Mouse (Mus musculus): ENCODE data around the gene Kif26b.

Gene Kif26b

DNA sequence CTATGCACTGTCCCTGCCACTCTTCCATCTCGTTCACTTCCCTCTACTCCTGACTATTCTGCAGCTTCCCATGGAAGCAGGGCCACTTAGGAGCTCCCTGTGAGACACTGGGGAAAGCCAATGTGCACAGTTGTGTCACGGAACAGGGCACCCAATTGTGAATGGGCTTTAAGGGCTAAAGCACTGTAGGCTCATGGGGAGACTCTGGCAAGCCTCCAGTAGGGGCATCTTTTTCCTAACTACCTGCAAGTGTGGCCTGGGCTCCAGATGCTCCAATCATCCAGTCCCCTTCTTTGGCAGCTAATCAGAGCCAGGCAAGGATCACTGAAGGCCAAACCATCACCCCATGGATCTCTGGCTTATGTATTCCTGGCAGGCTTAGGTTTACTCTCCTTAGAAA is 191.9 kb downstream of the Kif26b start:
- CTCF ChIA-PET: no interaction called here

DNA sequence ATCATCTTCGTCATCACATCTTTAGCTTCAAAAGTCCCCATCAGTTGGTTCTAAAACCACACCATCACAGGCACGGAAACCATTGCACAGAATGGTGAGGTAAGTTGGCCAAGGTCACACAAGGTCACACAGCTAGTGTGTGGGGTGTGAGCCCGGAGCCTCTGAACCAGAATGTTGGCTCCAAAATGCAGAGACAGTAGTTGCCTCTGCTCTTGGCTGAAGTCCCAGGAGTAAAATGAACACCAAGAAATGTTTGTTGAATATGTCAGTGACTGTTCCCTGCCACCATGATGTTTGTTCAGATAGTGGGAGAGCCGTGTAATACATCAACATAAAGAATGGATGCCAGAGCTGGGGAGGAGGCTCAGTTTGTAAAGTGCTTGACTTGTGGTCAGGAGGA is 193.9 kb downstream of the Kif26b start:
- CTCF ChIA-PET: no interaction called here

DNA sequence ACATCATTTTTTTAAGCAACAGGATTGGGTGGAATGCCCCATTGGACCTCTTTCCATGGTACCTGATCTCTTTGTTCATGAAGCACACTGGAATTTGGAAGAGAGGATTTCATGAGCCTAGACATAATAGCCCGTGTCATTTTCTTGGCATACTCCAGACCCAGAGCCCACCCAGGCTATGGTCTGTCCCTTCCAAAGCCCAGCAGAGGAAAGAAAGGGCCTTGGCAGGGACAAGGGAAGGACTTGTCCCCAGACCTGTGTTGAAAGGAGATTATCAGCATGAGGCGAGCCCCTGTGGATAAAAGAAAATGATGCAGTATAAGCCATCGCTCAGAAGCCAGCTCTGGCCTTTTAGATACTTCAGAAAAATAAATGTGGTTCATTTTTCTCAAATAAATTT is 196.6 kb downstream of the Kif26b start:
- CTCF ChIA-PET: no interaction called here

DNA sequence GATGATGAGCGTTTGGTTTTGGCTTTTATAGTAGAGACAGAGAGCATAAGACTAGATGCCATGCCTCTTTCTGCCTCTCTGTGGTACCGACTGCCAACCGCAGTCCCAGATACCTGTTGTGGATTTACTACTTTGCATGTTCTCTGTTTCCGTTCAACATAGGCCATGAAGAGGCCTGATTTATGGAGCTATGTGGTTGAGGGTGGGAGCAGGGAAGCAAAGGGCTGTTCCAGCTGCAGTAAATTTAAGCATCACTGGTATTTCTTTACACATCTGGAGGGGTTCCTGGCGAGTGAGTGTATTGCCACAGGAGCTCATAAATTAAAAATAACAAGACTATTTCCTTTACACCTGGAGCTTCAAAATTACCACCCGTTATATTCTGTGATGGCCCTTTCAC is 199.3 kb downstream of the Kif26b start:
- CTCF ChIA-PET: interaction anchor here (0.6 kb wide), 1 partner anchor 12 kb away, joined by 5 read pairs; no protein-coding TSS in a partner anchor

DNA sequence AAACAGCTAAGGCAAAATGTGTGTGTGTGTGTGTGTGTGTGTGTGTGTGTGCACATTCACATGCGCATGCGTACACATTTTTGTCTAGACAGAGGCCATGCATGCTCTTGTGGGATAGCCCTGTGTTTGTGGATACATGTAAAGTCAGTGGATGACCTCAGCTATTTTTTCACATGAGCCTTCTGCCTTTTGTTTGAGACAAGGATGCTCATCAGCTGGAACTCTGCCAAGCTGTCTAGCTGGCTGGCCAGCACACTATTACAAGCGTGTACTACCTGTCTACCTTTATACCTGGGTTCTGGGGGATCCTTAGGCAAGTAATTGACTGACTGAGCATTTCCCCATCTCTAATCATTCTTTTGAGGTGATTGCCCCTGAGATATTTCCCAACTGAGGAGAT is 201.3 kb downstream of the Kif26b start:
- CTCF ChIA-PET: interaction anchor here (0.6 kb wide), 1 partner anchor 11 kb away, joined by 4 read pairs; no protein-coding TSS in a partner anchor

DNA sequence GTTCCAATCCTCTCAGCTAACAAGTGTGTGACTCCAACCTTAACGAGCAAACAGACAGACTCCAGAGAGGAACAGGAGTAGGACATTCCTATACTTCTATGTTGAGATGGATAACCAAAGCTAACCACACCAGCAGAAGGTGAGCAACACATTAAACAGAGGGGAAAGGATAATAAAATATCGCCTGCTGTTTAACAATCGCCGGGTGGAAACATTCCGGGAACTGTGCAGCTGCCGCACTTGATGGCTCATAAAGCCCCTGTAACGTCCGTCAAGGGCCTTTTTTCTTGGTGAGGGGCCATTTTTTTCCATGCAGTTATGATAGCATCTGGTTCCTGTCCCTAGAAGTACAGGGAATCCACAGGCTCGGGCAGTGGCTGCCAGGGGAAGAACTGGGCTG is 204.1 kb downstream of the Kif26b start:
- CTCF ChIA-PET: no interaction called here

DNA sequence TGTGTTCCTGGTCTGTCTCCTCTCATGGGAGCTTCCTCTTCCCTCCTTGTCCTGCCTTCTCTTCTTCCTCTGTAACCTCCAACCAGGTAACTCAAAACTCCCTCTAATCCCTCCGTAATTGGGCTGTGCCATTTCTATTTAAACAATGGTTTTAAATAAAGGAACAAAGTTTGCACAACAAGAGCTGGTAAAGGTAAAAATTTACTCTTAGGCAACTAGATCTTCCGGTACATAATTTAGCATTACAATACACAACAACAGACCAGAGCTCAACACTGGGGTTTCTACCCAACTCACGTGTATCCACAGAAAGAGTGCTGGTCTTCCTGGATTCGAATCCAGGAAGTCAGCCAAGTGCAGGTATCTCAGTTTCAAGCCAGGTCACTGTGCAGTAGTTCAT is 205.7 kb downstream of the Kif26b start:
- CTCF ChIA-PET: no interaction called here

DNA sequence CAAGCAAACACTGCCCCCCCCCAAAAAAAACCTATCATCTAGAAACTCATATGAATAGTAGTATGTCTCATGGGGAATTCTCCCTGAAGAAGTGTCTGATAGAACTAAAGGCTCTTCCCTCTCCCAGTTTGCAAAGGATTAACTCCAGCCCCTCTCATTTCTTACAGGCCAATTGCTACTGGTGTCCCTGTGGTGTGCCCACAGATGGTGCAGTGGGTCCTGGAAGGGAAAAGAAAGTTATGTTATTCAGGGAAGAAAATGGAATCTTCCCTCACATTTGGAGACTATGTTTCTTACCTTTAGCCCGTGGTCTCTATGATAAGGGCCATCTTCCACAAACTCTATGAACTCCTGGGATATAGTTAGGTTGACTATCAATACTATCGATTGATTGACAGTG is 208.0 kb downstream of the Kif26b start:
- CTCF ChIA-PET: interaction anchor here (0.7 kb wide), 1 partner anchor 70 kb away, joined by 3 read pairs; no protein-coding TSS in a partner anchor

DNA sequence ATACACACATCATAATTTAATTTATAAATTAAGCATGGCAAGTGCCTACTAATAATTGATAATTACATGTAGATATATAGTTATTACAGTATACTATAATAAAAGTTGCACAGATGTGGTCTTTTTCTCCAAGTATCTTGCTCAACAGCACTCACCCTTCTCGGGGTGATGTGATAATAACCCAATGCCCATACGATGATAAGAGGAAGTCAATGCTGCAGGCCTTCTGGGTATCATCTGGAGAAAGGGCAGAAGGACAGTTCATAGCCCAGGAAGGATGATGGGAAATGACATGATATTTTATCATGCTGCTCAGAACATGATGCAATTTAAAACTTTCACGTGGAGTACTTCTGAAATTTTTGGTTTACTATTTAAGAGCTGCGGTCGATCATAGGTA is 214.9 kb downstream of the Kif26b start:
- CTCF ChIA-PET: no interaction called here

DNA sequence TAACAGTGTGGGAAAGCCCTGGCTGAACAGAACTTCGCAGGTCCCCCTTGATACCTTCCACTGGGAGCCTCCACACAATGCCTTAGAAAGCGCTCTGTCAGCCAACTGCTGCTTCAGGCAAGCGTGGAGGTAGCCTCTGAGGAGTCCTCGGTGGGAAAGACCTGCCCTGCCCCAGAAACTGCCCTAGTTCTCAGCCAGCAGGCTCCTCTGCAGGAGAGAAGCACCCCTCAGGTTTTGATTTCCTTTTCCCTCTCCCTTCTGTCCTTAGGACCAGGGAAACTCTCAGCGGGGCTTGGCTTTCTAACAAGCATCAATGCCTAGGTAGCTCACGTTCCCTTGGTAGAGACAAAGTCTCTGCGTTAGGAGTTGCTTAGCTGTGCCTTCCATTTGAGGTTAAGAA is 215.6 kb downstream of the Kif26b start:
- CTCF ChIA-PET: no interaction called here

DNA sequence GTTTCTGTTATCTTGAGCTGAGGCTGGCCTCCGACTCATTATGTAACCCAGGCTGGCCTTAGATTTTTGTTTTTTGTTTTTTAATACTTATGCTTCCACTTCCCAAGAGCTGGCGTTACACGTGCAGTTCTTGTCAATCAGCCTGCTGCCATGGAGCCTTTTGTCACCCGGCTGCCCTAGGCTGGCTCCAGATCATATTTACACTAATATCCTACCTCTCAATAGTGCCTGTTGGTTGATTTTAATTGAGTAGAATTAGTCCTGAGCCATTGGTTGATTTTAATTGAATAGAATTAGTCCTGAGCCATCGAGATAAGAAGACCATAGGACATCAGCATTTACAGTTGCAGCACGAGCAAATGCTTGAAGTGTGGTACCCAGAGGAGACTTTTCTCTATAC is 216.0 kb downstream of the Kif26b start:
- CTCF ChIA-PET: no interaction called here

DNA sequence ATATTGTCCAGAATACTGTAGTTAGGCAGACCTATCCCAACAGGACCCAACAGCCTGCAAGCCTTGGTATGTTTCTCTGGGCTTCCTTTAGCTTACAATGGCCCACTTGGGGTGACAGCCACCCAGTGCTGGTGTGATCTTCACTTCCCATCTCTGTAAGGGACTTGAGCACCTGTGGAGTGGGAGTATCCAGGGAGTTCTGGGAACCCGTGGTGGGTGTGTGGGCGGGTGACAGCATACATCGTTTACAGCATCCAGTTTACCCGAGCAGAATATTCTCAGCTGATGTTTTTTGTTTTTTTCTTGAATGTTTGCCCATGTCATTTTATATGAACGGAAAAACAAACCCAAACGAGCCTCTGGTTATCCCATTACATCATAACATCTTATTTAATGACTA is 216.5 kb downstream of the Kif26b start:
- CTCF ChIA-PET: no interaction called here

DNA sequence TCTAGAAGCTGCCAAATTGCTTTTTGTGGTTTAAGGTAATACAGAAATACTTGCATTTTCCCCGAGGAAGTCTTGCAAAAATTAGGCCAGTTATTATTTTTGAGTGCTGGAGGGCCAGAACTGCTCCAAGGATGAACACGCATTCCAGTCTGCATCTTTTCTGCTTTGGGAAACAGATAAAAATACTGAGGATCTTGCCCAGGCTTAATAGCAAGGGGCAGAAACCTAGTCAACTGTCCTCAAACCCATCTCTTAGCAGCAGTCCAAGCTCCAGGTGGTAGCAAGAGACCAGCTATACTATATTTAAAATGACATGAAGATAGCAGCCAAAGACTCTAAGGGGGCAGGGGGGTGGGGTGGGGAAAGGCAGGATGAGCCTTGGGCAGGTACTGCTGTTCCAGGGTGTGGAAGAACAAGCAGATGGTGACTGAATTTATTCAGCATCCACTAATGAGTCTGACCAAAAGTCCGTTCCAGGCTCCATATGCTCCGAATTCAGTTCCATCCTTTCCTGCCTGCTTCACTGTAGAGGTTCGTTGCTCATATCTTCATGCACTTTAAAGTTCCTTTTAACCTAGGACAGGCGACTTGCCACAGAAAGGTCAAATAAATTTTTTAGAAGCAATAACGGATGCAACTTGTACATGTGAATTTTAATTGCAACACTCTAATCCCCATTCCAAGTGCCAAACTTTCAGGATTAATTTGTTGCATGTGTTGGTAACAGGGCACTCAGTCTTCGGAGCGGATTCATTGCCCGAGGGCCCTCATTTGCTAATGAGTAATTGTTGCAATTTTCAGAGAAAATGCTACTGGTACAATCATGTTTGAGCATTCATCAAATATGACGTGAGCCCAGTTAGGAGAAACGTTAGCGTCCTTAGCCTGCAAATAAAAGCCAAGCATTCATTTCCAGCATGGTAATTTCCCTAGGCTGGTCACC is 218.6 kb downstream of the Kif26b start:
- CTCF ChIA-PET: interaction anchor here (0.7 kb wide), 1 partner anchor 720 kb away, joined by 4 read pairs; no protein-coding TSS in a partner anchor

DNA sequence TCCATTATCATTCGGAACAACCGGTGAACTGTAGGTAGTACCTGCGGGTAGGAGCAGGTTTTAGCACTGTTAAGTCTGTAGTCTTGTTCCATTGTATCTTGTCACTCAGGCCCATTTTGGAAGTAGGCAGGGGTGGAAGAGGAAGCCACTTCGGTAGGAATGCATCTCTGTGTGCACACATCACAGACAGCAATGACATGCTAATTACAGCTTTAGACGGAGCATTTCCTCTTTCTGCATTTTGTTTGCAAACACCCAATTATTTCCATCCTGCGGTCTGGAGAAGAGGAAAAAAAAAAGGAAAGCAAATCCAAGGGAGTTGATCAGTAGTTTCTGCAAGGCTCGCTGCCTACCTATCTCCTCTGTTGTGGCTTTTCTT is 219.3 kb downstream of the Kif26b start:
- CTCF ChIA-PET: interaction anchor here (0.7 kb wide), 1 partner anchor 720 kb away, joined by 4 read pairs; no protein-coding TSS in a partner anchor

DNA sequence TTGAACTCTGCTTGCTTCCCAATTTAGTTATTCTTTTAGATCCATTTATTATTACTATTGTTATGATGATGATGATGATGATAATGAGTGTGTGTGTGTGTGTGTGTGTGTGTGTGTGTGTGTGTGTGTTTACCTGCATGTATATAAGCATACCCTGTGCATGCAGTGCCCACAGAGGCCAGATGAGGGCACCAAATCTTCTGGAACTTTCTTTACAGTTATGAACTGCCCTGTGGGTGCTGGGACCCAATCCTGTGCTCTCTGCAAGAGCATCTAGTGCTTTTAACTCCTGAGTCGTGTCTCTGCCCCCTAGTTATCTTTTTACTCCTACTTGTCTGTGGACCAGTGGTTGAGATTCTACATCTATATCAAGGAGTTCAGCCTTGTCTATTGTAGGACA is 219.7 kb downstream of the Kif26b start:
- CTCF ChIA-PET: interaction anchor here (0.7 kb wide), 1 partner anchor 719 kb away, joined by 4 read pairs; no protein-coding TSS in a partner anchor

DNA sequence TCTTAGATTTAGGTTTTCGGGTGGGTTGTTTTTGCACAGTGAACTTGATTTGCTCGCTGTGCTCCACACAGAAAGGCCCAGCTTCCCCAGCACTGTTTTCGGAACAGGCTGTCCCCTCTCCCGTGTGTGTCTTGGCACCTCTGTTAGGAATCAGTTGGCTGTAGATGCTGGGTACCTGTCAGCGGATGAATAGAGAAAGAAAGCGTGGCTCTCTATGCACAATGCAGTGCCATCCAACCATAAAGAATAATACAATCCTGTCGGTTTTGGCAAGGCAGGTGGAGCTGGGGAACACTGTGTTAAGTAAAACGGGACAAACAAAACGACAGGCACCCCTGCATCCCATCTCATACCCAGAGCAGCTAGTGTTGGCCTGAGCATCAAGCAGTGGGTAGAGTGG is 220.9 kb downstream of the Kif26b start:
- CTCF ChIA-PET: no interaction called here

DNA sequence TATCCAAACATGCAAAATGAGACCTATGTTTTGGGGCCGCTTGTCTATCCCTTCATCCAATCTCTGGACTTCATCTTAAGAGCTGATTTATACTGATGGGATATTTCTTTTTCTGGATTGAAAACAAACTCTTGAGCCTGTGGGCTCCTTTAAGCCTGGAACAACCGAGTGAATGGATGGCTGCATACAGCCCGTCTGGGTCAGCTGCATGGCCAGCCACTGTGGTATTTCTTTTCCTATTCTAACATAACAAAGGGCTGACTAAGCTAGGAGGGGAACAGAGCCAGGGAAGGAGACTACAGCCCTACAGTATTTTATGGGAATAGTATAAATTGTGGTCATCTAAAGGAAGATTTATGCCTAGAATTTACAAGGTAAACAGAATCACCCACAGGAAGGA is 229.5 kb downstream of the Kif26b start:
- CTCF ChIA-PET: no interaction called here

DNA sequence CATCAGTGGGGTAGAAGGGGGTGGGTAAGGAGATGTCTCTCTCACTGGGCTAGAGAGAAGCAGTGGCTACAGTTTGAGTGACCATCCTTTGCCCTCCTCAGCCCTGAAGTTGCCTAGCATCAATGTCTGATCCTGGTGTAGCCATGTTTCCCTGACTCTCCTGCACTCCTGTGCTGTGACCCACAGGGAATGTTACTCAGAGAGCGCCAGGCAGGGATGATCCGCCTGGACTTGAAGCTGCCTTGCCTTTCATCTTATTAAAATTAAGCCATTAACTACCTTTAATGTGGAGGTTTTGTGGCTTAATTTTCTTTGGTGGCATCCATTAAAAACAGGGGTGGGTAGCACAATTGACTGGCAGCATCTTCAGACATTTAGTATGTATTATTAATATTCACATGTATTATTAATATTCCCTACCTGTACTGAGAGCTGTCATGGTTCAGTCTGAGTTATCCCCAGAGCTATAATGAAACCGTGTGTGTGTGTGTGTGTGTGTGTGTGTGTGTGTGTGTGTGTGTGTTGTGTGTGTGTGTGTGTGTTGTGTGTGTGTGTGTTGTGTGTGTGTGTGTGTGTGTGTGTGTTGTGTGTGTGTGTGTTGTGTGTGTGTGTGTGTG is 233.3 kb downstream of the Kif26b start:
- CTCF ChIA-PET: no interaction called here

DNA sequence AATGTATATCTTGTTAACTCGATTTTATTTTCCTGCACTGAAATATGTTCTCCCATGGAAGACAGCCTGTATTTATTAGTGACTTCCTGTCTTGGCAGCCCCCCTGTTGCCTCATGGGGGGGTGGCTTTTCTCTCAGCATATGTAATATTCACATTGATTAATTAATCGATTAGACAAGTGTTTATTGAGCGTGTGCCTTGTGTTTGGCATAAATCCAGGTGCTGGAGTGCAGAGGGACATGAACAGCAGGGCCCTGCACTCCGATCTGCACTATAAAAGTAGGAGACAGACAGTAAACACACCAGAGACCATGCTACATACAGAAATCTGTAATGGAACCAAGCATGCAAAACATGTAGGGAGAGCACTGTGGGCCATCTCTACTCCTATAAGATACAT is 236.0 kb downstream of the Kif26b start:
- CTCF ChIA-PET: no interaction called here

DNA sequence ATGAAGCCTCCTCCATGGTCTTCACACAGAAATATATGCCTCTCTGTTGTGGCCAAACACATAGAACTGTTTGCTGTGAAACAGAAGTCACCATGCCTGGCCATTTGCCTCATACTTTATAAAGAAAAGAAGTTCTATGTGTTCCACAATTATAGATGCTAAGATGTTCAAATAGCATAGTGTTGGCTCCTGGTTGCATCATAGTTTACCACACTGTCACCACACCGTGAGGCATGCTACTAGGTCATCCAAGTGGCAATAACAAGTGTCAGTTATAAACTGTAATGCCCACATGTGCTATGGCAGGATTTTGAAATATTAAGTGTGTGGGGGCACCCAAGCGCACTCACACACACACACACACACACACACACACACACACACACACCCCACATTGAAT is 236.7 kb downstream of the Kif26b start:
- CTCF ChIA-PET: no interaction called here

DNA sequence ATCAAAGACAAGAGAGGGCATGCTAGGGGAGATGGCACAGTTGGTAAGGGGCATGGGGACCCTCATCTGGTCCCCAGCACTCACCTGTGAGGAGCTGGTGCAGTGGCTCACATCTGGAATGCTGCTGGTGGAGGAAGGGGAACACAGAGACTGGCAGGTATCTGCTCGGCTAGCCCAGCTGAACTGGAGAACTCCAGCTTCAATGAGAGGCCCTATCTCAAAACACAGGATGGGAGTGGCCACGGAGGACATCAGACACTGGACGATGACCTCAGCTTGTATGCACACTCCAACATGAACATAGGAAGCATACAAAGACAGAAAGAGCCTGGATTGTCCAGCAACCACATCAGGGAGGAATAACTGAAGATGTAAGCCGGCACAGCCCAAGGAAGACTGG is 240.1 kb downstream of the Kif26b start:
- CTCF ChIA-PET: no interaction called here

DNA sequence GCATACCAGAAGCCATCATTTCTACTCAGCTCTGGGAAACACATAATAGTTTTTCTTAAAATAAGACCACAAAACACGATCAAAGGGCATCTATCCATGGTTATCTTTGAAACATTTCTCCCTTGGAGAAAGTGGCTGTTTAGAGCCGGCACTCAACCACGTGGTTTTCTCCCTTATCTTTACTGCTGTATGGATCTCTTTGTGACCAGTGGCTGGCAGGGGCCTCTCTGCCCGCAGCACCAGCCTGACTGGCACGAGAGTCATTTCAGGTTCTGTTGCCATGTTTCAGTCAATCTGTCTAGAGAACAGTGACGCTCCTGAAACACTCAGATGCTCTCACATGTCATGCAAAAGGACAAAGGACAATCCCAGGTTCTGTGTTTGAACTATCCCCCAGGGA is 241.1 kb downstream of the Kif26b start:
- CTCF ChIA-PET: no interaction called here

DNA sequence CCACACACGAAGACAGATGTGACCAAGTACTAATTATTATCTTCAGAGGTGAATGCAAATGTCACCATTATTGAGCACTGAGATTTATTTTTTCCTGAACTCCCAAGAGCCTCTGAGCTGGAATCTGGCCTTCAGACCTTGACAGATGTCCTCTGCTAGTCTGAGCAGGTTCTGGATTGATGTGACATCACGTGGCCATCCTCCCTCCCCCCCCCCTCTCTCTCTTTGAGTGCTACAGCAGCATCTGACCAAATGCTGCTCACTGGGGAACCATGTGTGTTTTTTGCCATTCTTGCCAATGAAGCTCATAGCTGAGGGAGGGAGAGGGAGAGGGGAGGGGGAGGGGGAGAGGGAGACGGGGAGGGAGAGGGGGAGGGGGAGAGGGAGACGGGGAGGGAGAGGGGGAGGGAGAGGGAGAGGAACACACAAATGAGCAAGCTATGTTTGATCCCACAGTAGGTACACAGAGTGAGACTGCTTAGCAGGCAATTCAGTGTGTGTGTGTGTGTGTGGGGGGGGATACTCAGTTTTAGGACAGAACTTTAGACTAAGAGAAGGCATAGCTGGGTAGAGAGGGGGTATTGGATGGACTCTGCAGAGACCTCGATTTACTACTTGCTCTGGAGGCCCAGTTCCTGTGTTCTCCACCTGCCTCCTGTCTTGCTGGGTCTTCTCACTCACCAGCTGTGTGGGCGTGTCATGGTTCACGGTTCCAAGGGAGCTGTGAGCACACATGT is 241.9 kb downstream of the Kif26b start:
- CTCF ChIA-PET: no interaction called here
